Mouse (Mus musculus): ENCODE results near the gene Bod1.

Bod1 gene

DNA sequence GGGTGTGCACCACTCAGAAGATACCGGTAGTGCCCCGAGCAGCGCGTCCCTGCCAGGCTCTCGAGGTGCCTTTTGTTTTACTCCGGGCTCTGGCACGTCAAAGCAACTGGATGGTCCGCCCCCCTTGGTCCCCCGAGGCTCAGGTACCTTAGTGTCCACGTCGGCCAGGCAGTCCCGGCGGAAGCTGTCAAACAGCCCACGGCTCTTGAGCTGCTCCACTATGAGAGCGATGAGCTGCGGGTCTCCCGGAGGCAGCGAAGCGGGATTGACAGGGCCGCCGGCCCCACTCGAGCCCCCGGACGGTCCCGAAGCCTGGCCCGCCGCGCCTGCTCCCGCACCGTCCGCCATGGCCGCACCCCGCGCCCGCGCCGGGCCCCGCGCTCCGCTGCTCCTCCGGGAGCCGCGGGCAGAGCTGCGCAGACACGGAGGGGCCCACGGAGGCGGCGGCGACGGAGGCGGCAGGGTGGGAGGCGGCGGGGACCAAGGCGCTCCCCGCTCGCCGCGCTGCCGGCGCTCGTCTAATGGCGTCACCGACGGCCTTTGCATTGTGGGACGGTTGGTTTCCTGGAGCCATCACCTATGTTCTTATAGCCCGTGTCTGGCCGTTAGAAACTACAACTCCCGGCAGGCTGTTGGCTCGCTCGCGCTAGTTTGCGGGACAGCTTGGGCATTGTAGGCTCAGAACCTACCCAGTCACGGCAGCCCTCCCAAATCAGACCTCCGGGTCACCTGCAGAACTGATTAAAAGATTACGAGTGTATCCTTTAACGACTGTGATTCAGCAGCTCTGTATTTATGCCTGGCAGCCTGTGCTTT, at the start of gene Bod1:
TSS of gene Bod1 (minus strand) at position 532 of the 816 bp plus-strand sequence.
- peak; percentile 94 to 96 for DNase-seq

- DNase-seq = no peak
Observed at GRCm38 (mm10) chr11:31719090-31719489, 47.4 kb upstream of the Bod1 start.

DNA sequence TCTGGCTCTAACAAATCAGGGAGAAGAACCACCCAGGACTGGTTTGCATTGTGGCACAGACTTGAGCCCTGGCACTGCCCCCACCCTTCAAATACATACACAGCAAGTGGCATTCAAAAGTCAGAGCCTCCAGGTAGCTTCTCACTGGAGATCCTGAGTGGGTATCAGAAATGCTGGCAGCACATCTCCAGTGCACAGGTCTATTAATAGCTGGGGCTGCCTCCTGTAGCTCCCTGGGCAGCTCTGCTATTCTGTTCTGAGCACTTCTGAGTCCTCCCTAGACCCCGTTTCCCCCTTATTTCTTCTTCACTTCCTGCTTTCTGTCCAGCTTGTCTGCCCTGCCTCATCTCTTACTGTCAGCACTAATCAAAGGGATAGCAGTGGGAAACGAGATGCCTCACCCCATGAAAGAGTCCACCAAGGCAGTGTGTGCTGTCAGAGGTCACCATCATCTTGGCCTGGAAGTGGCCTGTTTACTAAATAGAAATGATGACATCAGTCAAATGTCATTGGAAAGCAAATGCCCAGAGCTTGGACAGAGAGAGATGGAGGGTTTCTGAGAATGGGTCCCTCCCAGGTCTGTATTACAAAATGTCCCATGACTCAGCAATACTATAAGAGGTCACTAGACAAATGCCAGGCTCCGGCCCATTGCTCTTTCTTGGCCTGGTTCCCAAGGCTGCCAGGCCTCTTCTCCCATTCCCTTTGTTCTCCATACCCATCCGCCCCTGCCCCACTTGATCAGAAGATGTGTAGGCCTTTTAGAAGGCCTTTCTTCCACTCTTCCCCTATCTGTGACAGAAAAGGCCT, 46.4 kb upstream of the Bod1 start:
- no peak for DNase-seq

DNA sequence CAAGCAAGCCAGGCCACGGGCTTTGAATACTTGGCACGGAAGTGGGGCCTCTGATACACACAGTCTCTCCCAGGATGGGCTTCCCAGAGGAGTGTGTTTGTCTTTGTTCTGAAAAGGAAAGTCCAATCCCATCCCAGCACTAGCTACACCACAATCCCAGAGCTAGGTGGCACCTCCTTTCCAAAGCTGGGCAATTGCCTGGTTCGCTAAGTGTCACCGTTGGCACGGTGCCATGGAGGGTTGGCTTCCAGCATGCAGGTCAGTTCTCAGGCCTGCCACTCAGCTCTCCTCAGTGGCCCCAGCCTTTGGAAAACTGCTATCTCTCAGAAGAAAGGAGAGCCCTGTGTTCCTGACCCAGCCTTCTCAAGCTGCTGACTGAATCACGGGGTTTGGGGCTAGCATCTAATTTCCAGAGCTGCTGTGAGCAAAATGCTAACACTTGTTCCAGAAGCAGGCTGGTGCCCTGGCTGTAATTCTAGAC, 42.0 kb upstream of the Bod1 start:
- DNase-seq = peak; percentile 92 to 94

DNA sequence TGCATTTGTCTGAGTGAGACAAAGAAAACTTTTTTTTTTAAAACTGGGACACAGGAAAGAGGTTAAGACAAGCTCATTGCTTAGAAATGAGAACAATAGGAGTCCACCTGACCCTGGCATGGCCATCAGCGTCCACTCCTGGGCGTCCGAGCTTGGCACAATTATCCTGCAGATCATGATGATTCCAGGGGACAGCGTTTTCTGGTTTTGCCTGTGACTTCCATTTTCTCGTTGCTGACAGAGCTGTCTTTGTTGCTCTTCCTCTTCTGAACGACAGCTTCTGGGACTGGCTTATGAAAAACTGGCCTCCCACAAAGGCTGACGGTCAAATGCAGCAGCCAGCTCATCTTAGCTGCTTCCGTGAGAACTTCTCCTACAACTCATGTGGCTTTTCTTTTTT, 41.4 kb upstream of the Bod1 start:
- DNase-seq = peak; percentile 35 to 49

DNA sequence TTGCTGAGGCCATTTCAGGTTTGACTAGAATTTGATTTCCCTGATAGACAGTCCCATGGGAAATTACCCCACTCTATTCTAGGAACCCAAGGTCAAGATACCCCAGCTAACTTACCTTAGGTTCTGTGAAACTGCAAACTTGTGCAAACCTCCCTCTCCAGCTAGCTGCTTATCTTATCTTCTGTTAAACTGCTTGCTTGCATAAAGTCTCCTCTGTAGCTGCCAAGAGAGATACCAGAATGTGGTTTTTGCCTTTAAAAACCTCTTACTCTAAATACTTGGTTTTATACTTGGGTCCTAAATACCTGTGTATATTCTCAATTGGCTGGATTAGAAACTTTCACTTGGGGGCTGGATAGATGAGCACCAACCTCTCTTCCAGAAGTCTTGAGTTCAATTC, 36.1 kb upstream of the Bod1 start:
- no peak for DNase-seq

GRCm38 (mm10) chr11:31703173-31703572, 31.5 kb upstream of the Bod1 start:
- DNase-seq = no peak

GRCm38 (mm10) chr11:31701901-31702300, 30.2 kb upstream of the Bod1 start:
- DNase-seq = no peak

- no peak for DNase-seq
Observed at GRCm38 (mm10) chr11:31699502-31699901, 27.8 kb upstream of the Bod1 start.

- peak; percentile 82 to 83 for DNase-seq
Observed at GRCm38 (mm10) chr11:31694801-31695200, 23.1 kb upstream of the Bod1 start.

GRCm38 (mm10) chr11:31694109-31694508, 22.4 kb upstream of the Bod1 start:
- peak; percentile 58 to 68 for DNase-seq

DNA sequence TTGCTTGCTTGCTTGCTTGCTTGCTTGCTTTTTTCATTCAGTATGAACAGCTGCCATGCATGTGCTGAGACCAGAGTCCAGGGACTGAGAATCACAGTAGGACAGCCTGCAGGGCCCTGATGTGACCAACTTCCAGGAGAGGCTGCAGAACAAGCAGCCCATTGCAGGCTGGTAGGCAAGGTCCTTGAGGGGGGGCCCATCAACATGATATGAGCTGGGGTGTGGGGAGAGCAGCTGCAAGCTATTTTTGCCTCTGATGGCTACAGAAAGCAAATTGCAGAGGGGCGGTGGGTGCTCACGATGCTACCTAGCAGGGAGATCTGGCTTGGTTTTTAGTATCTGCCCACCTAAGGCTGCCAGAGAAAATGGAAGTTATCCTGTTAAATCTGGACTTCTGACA, 21.6 kb upstream of the Bod1 start:
- no peak for DNase-seq

DNA sequence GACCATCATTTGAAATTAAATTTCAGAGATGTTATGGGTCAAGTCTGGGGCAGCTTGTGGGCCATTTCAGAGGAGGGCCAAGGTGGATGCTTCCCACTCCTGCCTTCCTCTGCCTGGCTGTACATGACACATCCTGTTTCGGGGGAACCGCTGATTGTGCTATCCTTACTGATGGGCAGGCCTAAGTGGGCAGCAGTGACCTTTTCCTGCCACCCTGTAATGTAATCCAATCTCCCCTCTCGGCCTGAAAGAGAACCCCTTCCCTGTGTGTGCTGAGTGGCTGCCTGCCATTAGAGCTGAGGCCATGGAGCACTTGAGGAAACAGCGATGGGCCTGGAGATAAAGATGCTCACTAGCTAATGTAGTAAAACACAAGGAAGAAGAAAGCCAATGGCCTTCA, 17.3 kb upstream of the Bod1 start:
- DNase-seq = no peak

- no peak for DNase-seq
Observed at GRCm38 (mm10) chr11:31684913-31685567, 13.4 kb upstream of the Bod1 start.

DNA sequence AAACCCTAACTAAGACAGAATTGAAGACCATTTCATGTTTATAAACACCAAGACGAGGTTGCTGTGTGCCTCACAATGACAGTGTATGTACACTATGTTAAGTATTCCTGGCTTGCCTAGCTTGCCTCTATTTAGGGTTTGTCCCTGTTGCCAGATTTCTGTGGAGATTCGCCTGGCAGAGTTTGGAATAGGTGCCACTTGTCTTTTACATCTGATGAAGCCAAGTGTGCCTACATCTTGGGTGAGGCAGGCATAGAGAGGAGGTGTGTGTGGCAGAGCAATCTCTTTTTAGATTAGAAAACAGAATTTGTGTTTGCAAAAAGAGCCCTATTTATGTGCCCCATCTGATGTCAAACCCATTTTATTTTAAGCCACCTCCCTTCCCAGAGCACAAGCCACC, 12.4 kb upstream of the Bod1 start:
- DNase-seq = peak in 1 of 2 experiments; percentile 54

- DNase-seq = no peak
Observed at GRCm38 (mm10) chr11:31679840-31680381, 8.2 kb upstream of the Bod1 start.

DNA sequence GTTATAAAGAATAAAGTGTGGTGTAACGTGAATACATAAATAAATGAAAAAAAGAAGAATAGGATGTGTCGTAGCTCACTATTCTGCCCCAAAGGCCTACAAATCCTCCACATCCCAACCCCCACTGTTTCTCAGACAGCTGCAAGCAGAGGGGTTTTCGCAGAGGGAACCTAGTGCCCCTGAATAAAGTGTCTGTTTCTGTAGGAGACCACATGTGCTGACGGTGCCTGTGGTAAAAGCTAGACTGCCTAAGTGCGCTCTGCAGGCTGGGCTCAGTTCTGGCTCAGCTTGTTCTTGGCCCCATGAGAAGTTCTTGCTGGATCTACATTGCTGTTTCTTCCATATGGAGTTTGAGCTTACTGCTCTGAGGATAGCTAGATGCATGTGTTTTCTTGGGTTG, 5.6 kb upstream of the Bod1 start:
- DNase-seq = no peak

DNA sequence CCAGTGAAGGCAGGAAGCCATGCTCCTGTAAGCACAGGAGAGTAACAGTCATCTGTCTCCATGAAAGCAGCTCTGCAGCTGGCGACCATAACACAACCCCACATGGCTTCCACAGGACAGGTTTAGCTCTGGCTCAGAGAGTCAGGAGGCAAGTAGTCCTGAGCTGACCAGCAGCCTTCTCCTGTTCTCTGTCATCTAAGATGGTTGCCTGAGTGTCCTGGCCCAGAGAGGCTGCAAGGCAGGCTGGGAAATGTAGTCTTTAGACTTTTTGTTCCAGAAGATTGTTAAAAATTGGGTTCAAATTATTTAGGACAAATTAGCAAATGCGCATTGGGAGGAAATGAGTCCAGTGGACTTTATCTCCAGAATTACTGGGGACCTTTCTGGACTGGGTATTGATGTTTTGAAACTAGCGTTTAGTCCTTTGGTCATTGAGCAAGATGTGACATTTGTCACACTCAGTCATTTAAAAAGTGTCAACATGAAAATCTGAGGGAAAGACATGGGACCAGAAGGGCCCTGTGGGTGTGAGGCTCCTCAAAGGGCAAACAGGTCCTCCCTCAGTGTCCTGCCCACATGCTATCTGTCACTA, 5.1 kb upstream of the Bod1 start:
- DNase-seq = peak; percentile 35 to 45

DNA sequence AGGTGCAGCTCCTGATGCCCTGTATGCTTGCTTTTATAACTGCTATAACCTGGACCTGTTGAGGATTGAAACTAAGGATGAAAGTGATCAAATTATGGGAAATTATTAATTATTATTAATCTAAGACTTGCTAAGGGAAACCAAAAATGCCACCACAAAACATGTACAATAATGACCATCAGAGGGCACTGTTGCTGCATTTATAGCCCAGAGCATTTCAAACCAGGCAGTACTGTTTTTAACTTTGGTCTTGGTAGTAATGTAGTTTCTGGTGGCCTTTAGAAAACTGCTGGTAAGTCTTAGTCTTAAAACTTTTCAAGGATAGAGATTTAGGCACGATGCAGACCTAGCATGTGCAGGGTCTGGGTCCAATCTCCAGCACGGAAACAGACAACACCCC, 3.7 kb upstream of the Bod1 start:
- peak; percentile 71 to 82 for DNase-seq

GRCm38 (mm10) chr11:31672170-31672563, 482 bp upstream of the Bod1 start:
- DNase-seq = peak in 1 of 2 experiments; percentile 42

- DNase-seq = no peak
Observed at GRCm38 (mm10) chr11:31670468-31670921, 1.2 kb downstream of the Bod1 start.

GRCm38 (mm10) chr11:31669172-31669869, 2.4 kb downstream of the Bod1 start:
- peak in 1 of 2 experiments; percentile 33 for DNase-seq
